Mouse (Mus musculus) testis, adult 2 months (tissue): Measurements from ENCODE around the gene Bnipl. TPM values are rescaled to one million over a fixed set of nuclear protein-coding genes. Genes with fewer than 3 reads are reported as not detected.

Source experiments
- H3K27ac ChIP-seq: fragments of 200-500 bp; 2 replicates; pipeline ENCODE4 v1.5.1; 2012; ENCODE audit warnings: low read depth, low read length; ENCODE audit not compliant: control insufficient read depth, insufficient read depth
- H3K27me3 ChIP-seq: fragments of 200-500 bp; 2 replicates; pipeline ENCODE4 v1.6.1; 2012; ENCODE audit warnings: mild to moderate bottlenecking, low read length, moderate library complexity; ENCODE audit not compliant: control insufficient read depth, insufficient read depth
- H3K36me3 ChIP-seq: fragments of 200-500 bp; 2 replicates; pipeline ENCODE4 v1.6.1; 2012; ENCODE audit warnings: mild to moderate bottlenecking, low read length; ENCODE audit not compliant: control insufficient read depth, insufficient read depth
- H3K4me1 ChIP-seq: fragments of 200-500 bp; 2 replicates; pipeline ENCODE4 v1.6.1; 2012; ENCODE audit warnings: low read length; ENCODE audit not compliant: control insufficient read depth, insufficient read depth
- H3K4me3 ChIP-seq: fragments of 200-500 bp; 2 replicates; pipeline ENCODE4 v1.5.1; 2012; ENCODE audit warnings: low read depth, mild to moderate bottlenecking, low read length, moderate library complexity, mixed read lengths; ENCODE audit not compliant: control insufficient read depth
- CTCF ChIP-seq: fragments of 200-500 bp; IDR thresholded peaks from 2 replicates; pipeline ENCODE4 v1.5.1; 2012; ENCODE audit warnings: low read depth, mild to moderate bottlenecking, inconsistent platforms, low read length, moderate library complexity; ENCODE audit not compliant: control insufficient read depth, insufficient read depth, insufficient replicate concordance
- POLR2A ChIP-seq: fragments of 200-500 bp; IDR thresholded peaks from 2 replicates; pipeline ENCODE4 v1.6.1; 2012; ENCODE audit warnings: low read depth, mild to moderate bottlenecking, inconsistent platforms, low read length, moderate library complexity; ENCODE audit not compliant: control insufficient read depth
- polyA plus RNA-seq: library from polyadenylated mRNA; depleted of rRNA; stranded (reverse); fragments of >200 nt; gene quantifications from 2 replicates; pipeline ENCODE4 v1.2.3, GENCODE M21; 2012; rRNA removed

The Bnipl gene
- polyA plus RNA-seq, 1 experiment = 2.0 TPM

- no peaks in the 10 kb centered on the region for H3K4me1 ChIP-seq
- H3K27ac ChIP-seq = no peak overlapping the region
- no peak overlapping the region for H3K4me3 ChIP-seq
- no peaks in the 10 kb centered on the region for H3K36me3 ChIP-seq
- no peaks in the 10 kb centered on the region for H3K27me3 ChIP-seq
- TF ChIP-seq POLR2A = no peak
- no peak for TF ChIP-seq CTCF
These were observed 40.4 kb downstream of the Bnipl start for GRCm38 (mm10) chr3:95210585-95210984.

GRCm38 (mm10) chr3:95208286-95208685, 42.7 kb downstream of the Bnipl start:
- H3K27me3 ChIP-seq = no peaks in the 10 kb centered on the region
- TF ChIP-seq POLR2A = no peak
- no peak for TF ChIP-seq CTCF
- no peaks in the 10 kb centered on the region; the same call in 1 of the 2 replicates for H3K36me3 ChIP-seq
- H3K27ac ChIP-seq = no peak overlapping the region
- no peak overlapping the region for H3K4me3 ChIP-seq
- no peaks in the 10 kb centered on the region for H3K4me1 ChIP-seq

GRCm38 (mm10) chr3:95203880-95204279, 47.1 kb downstream of the Bnipl start:
- TF ChIP-seq CTCF = no peak
- TF ChIP-seq POLR2A = no peak
- H3K27ac ChIP-seq = no peak overlapping the region
- no peaks in the 10 kb centered on the region for H3K27me3 ChIP-seq
- H3K4me3 ChIP-seq = no peak overlapping the region
- no peaks in the 10 kb centered on the region for H3K4me1 ChIP-seq
- peaks cover 4% of the 10 kb centered on the region for H3K36me3 ChIP-seq

- H3K4me1 ChIP-seq = no peaks in the 10 kb centered on the region
- H3K27ac ChIP-seq = no peak overlapping the region
- TF ChIP-seq POLR2A (no peak), CTCF (no peak)
- no peaks in the 10 kb centered on the region for H3K27me3 ChIP-seq
- H3K36me3 ChIP-seq = peaks cover 4% of the 10 kb centered on the region
- no peak overlapping the region for H3K4me3 ChIP-seq
These were observed 50.4 kb downstream of the Bnipl start for GRCm38 (mm10) chr3:95200562-95200961.

GRCm38 (mm10) chr3:95200132-95200531, 50.9 kb downstream of the Bnipl start:
- Histone ChIP-seq H3K36me3 (peaks cover 4% of the 10 kb centered on the region), H3K4me3 (no peak overlapping the region), H3K27me3 (no peaks in the 10 kb centered on the region), H3K4me1 (no peaks in the 10 kb centered on the region), H3K27ac (0 out of 2 replicates have a peak overlapping the region, but pooled peaks have one; percentile 34)
- no peak for TF ChIP-seq CTCF
- no peak for TF ChIP-seq POLR2A

- TF ChIP-seq POLR2A = no peak
- no peak for TF ChIP-seq CTCF
- Histone ChIP-seq H3K36me3 (peaks cover 4% of the 10 kb centered on the region), H3K4me1 (no peaks in the 10 kb centered on the region), H3K4me3 (no peak overlapping the region), H3K27me3 (no peaks in the 10 kb centered on the region), H3K27ac (no peak overlapping the region)
These were observed 51.9 kb downstream of the Bnipl start for GRCm38 (mm10) chr3:95199101-95199500.

- H3K4me1 ChIP-seq = no peaks in the 10 kb centered on the region; the same call in 1 of the 2 replicates
- H3K4me3 ChIP-seq = no peak overlapping the region
- TF ChIP-seq CTCF (no peak), POLR2A (no peak)
- H3K27ac ChIP-seq = no peak overlapping the region
- H3K36me3 ChIP-seq = peaks cover 5% of the 10 kb centered on the region
- H3K27me3 ChIP-seq = no peaks in the 10 kb centered on the region
These were observed 55.2 kb downstream of the Bnipl start for GRCm38 (mm10) chr3:95195772-95196171.

GRCm38 (mm10) chr3:95194721-95195135, 56.3 kb downstream of the Bnipl start:
- H3K4me1 ChIP-seq = no peaks in the 10 kb centered on the region; the same call in 1 of the 2 replicates
- H3K27ac ChIP-seq = 0 out of 2 replicates have a peak overlapping the region, but pooled peaks have one; percentile 11
- H3K27me3 ChIP-seq = no peaks in the 10 kb centered on the region
- TF ChIP-seq CTCF (no peak), POLR2A (no peak)
- H3K36me3 ChIP-seq = peaks cover 7% of the 10 kb centered on the region
- H3K4me3 ChIP-seq = no peak overlapping the region

Other genes with a start within 250 kb of the Bnipl start
- gene Zfp687, start 235.7 kb downstream of the Bnipl start, polyA plus RNA-seq = 37.7 and 43.3 TPM in 2 replicates
- gene Psmd4, start 208.6 kb downstream of the Bnipl start, polyA plus RNA-seq = 209 and 219 TPM in 2 replicates
- 14.4 and 17.8 TPM in 2 replicates for gene Pip5k1a, start 144.3 kb downstream of the Bnipl start, polyA plus RNA-seq
- 31.8 and 32.6 TPM in 2 replicates for gene Vps72, start 140.2 kb downstream of the Bnipl start, polyA plus RNA-seq
- gene Tmod4, start 126.7 kb downstream of the Bnipl start, polyA plus RNA-seq = 8.6 and 10.4 TPM in 2 replicates
- 41.4 and 43.3 TPM in 2 replicates for gene Scnm1, start 117.2 kb downstream of the Bnipl start, polyA plus RNA-seq
- 7.5 and 7.9 TPM in 2 replicates for gene Lysmd1, start 117.1 kb downstream of the Bnipl start, polyA plus RNA-seq
- 0.81 and 0.82 TPM in 2 replicates for gene Tnfaip8l2, start 108.8 kb downstream of the Bnipl start, polyA plus RNA-seq
- gene Sema6c, start 90.7 kb downstream of the Bnipl start, polyA plus RNA-seq = 31.3 and 38.5 TPM in 2 replicates
- gene Gabpb2, start 33.3 kb downstream of the Bnipl start, polyA plus RNA-seq = 5.2 and 5.6 TPM in 2 replicates
- gene Cdc42se1, start 22.5 kb downstream of the Bnipl start, polyA plus RNA-seq = 95.8 and 99.6 TPM in 2 replicates
- 744 and 839 TPM in 2 replicates for gene Mllt11, start 19.0 kb downstream of the Bnipl start, polyA plus RNA-seq
- 603 and 652 TPM in 2 replicates for gene Gm128, start 9.6 kb downstream of the Bnipl start, polyA plus RNA-seq
- 60.3 and 61.1 TPM in 2 replicates for gene Mindy1, start 30.2 kb upstream of the Bnipl start, polyA plus RNA-seq
- gene Prune1, start 30.9 kb upstream of the Bnipl start, polyA plus RNA-seq = 18.3 and 19.1 TPM in 2 replicates
- gene Anxa9, start 56.0 kb upstream of the Bnipl start, polyA plus RNA-seq = 7.6 and 7.8 TPM in 2 replicates
- gene Cers2, start 63.6 kb upstream of the Bnipl start, polyA plus RNA-seq = 27.5 and 27.6 TPM in 2 replicates
- gene Setdb1, start 106.0 kb upstream of the Bnipl start, polyA plus RNA-seq = 20.0 and 24.3 TPM in 2 replicates
- 198 and 300 TPM in 2 replicates for gene 4930558C23Rik, start 151.6 kb upstream of the Bnipl start, polyA plus RNA-seq
- gene Arnt, start 183.2 kb upstream of the Bnipl start, polyA plus RNA-seq = 13.6 TPM in 2 replicates
- gene Ctsk, start 248.1 kb upstream of the Bnipl start, polyA plus RNA-seq = 1.2 and 1.9 TPM in 2 replicates